Mouse (Mus musculus) skeletal muscle tissue, adult 2 months (tissue): Measurements from ENCODE around the gene Pih1d2.
"Not testable (repeated sequence)": the region's sequence is repeated elsewhere in the genome, so short reads cannot be mapped to it uniquely, and the experiment has no call there.

Source experiments
- DNase-seq: peaks from one replicate; pipeline ENCODE4 v3.0.0-alpha.2; 2012; ENCODE audit warnings: low read depth, low spot score

Gene Pih1d2

GRCm38 (mm10) chr9:50617794-50618330 is 741 bp downstream of the Pih1d2 start:
- DNase-seq: no peak

GRCm38 (mm10) chr9:50630903-50631302 is 13.8 kb downstream of the Pih1d2 start:
- DNase-seq: not testable (repeated sequence)

GRCm38 (mm10) chr9:50632016-50632688 is 15.0 kb downstream of the Pih1d2 start:
- no peak for DNase-seq

GRCm38 (mm10) chr9:50633059-50633458 is 15.9 kb downstream of the Pih1d2 start:
- DNase-seq: no peak

GRCm38 (mm10) chr9:50634270-50634669 is 17.1 kb downstream of the Pih1d2 start:
- no peak for DNase-seq

GRCm38 (mm10) chr9:50646826-50647370 is 29.8 kb downstream of the Pih1d2 start:
- DNase-seq: peak; percentile 11

GRCm38 (mm10) chr9:50650503-50650902 is 33.4 kb downstream of the Pih1d2 start:
- no peak for DNase-seq

GRCm38 (mm10) chr9:50658391-50658790 is 41.3 kb downstream of the Pih1d2 start:
- DNase-seq: no peak

- peak; percentile 13 for DNase-seq
Measured at GRCm38 (mm10) chr9:50658941-50659388, 41.8 kb downstream of the Pih1d2 start.

- peak; percentile 93 for DNase-seq
Measured at GRCm38 (mm10) chr9:50659392-50660217, 42.5 kb downstream of the Pih1d2 start, which contains the start of gene Dlat. Dlat (minus strand) TSS chr9:50659780.

GRCm38 (mm10) chr9:50660431-50660830 is 43.3 kb downstream of the Pih1d2 start:
- DNase-seq: peak; percentile 42

- no peak for DNase-seq
Measured at GRCm38 (mm10) chr9:50664826-50665225, 47.7 kb downstream of the Pih1d2 start.

GRCm38 (mm10) chr9:50666442-50666841 is 49.3 kb downstream of the Pih1d2 start:
- no peak for DNase-seq

- DNase-seq: no peak
Measured at GRCm38 (mm10) chr9:50667579-50668498, 50.7 kb downstream of the Pih1d2 start.

GRCm38 (mm10) chr9:50670690-50671089 is 53.6 kb downstream of the Pih1d2 start:
- peak; percentile 24 for DNase-seq
